Mouse (Mus musculus): ENCODE data around the gene Pid1.

DNA sequence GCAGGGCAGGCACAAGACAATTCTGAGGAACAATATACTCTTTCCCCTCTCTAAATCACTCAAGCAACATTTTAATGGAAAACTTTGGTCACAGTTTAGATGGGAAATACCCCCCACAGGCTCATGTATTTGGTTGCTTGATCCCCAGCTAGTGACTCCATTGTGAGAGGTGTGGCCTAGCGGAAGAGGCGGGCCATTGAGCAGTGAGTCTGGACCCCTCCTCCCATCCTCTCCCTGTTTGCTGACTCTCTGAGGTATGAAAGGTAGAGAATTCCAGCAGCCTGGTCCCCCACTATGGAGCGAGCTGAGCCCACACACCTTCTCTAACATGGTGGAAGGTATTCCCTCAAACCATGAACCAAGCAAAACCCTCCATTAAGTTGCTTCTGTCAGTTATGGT lies 83.8 kb downstream of the Pid1 start:
- no peak for TF ChIP-seq POLR2A (IDR thresholded peaks at IDR 0.05; ENCODE audit: insufficient read depth, low read length)
- no peak for TF ChIP-seq EP300 (IDR thresholded peaks at IDR 0.05; ENCODE audit: insufficient read depth, low read depth, low read length)
